25 mouse cellular contexts compared by ENCODE assay signal in genomic region chr16:91828160-91828559, GRCm38 (mm10).
DNase-seq lines count a peak whose midpoint lies in the region; ATAC-seq and TF ChIP-seq lines count a peak whose summit lies in the region.
"Had no signal": no experiment of that assay in that cellular context is flagged by ENCODE, and none has a peak within 500 bp of the region (broad histone marks: within the 10 kb centered on the region; RNA-seq: fewer than 3 reads in every experiment).

No protein-coding gene starts in this region.

- ATAC-seq in heart, embryonic 13.5 days (ENCODE audit: extremely low read depth, insufficient number of reproducible peaks, low FRiP score, low TSS enrichment): no peak
- 0 out of 2 replicates have a peak, but pooled peaks have one; percentile 30 for ATAC-seq in kidney, embryonic 14.5 days (ENCODE audit: low FRiP score, low TSS enrichment)
- no peak for ATAC-seq in lung, postnatal 0 days
- no peak for ATAC-seq in liver, postnatal 0 days
- ATAC-seq: forebrain, embryonic 15.5 days; inflammation-experienced regulatory T-cells, adult 6 months; midbrain, embryonic 16.5 days; Patski had no signal

- peaks cover 59% of the 10 kb centered on the region for H3K36me3 ChIP-seq in heart, embryonic 13.5 days
- peaks cover 19% of the 10 kb centered on the region; the same call in 1 of the 2 replicates for H3K36me3 ChIP-seq in kidney, embryonic 14.5 days (ENCODE audit: control insufficient read depth, insufficient read depth, low read length)
- H3K36me3 ChIP-seq in lung, postnatal 0 days (ENCODE audit: insufficient read depth, low read length): no peaks in the 10 kb centered on the region
- peaks cover 50% of the 10 kb centered on the region for H3K36me3 ChIP-seq in liver, postnatal 0 days (replicated peaks; ENCODE audit: insufficient read depth, low read length)

- no peak for TF ChIP-seq CTCF in lung, postnatal 0 days (IDR thresholded peaks at IDR 0.05)
- no peak for TF ChIP-seq CTCF in liver, postnatal 0 days (IDR thresholded peaks at IDR 0.05; ENCODE audit: low read depth)

- H3K27ac ChIP-seq in heart, embryonic 13.5 days (replicated peaks): peak overlapping the region; percentile 86
- no peak overlapping the region for H3K27ac ChIP-seq in kidney, embryonic 14.5 days (ENCODE audit: low read depth, low read length)
- peak overlapping the region; percentile 16 for H3K27ac ChIP-seq in lung, postnatal 0 days (ENCODE audit: low read length)
- peak overlapping the region; percentile 74 for H3K27ac ChIP-seq in liver, postnatal 0 days (ENCODE audit: low read depth)
- H3K27ac ChIP-seq: embryonic facial prominence, embryonic 15.5 days; forebrain, embryonic 15.5 days; hindbrain, embryonic 14.5 days; kidney, embryonic 15.5 days; macrophage; stomach, embryonic 15.5 days had no signal

- TF ChIP-seq EP300 in lung, postnatal 0 days (IDR thresholded peaks at IDR 0.05): no peak
- TF ChIP-seq EP300 in liver, postnatal 0 days (IDR thresholded peaks at IDR 0.05; ENCODE audit: low read depth): no peak

- H3K4me2 ChIP-seq in heart, embryonic 13.5 days: 0 out of 2 replicates have a peak overlapping the region, but pooled peaks have one; percentile 13
- H3K4me2 ChIP-seq in kidney, embryonic 14.5 days (replicated peaks; ENCODE audit: low read depth, low read length): no peak overlapping the region
- H3K4me2 ChIP-seq in lung, postnatal 0 days (replicated peaks; ENCODE audit: low read depth, low read length): no peak overlapping the region
- no peak overlapping the region for H3K4me2 ChIP-seq in liver, postnatal 0 days (ENCODE audit: low read depth, low read length)
- H3K4me2 ChIP-seq: embryonic facial prominence, embryonic 15.5 days; forebrain, embryonic 15.5 days; hindbrain, embryonic 14.5 days; kidney, embryonic 15.5 days; stomach, embryonic 15.5 days had no signal

- H3K4me1 ChIP-seq in heart, embryonic 13.5 days: peaks cover 42% of the 10 kb centered on the region
- H3K4me1 ChIP-seq in kidney, embryonic 14.5 days (ENCODE audit: control insufficient read depth, insufficient read depth, low read length): peaks cover 3% of the 10 kb centered on the region; the same call in 1 of the 2 replicates
- H3K4me1 ChIP-seq in lung, postnatal 0 days (ENCODE audit: insufficient read depth, low read depth, low read length): peaks cover 8% of the 10 kb centered on the region; the same call in 1 of the 2 replicates
- peaks cover 31% of the 10 kb centered on the region for H3K4me1 ChIP-seq in liver, postnatal 0 days (ENCODE audit: insufficient read depth)
- H3K4me1 ChIP-seq: forebrain, embryonic 15.5 days had no signal

- 41% methylated on average over 7 of the region's 7 CpGs for WGBS in heart, embryonic 13.5 days
- WGBS in kidney, embryonic 14.5 days: 42% methylated on average over 7 of the region's 7 CpGs
- 50% methylated on average over 7 of the region's 7 CpGs for WGBS in lung, postnatal 0 days
- 73% methylated on average over 7 of the region's 7 CpGs for WGBS in liver, postnatal 0 days (ENCODE audit: insufficient replicate concordance)

- H3K9ac ChIP-seq in heart, embryonic 13.5 days: no peak overlapping the region
- no peak overlapping the region for H3K9ac ChIP-seq in kidney, embryonic 14.5 days (ENCODE audit: low read depth, low read length)
- no peak overlapping the region for H3K9ac ChIP-seq in lung, postnatal 0 days (replicated peaks; ENCODE audit: low read depth)
- no peak overlapping the region for H3K9ac ChIP-seq in liver, postnatal 0 days (replicated peaks)
- H3K9ac ChIP-seq: embryonic facial prominence, embryonic 15.5 days; forebrain, embryonic 15.5 days; hindbrain, embryonic 14.5 days; kidney, embryonic 15.5 days; stomach, embryonic 15.5 days had no signal

- no peaks in the 10 kb centered on the region for H3K27me3 ChIP-seq in heart, embryonic 13.5 days (replicated peaks)
- H3K27me3 ChIP-seq in kidney, embryonic 14.5 days (ENCODE audit: control insufficient read depth, insufficient read depth, low read length): no peaks in the 10 kb centered on the region
- no peaks in the 10 kb centered on the region for H3K27me3 ChIP-seq in lung, postnatal 0 days (replicated peaks; ENCODE audit: insufficient read depth, low read length)
- no peaks in the 10 kb centered on the region for H3K27me3 ChIP-seq in liver, postnatal 0 days (ENCODE audit: insufficient read depth, low read length)
- H3K27me3 ChIP-seq: CH12.LX; embryonic facial prominence, embryonic 15.5 days; forebrain, embryonic 15.5 days; kidney, embryonic 15.5 days; Patski; stomach, embryonic 15.5 days had no signal

- H3K9me3 ChIP-seq in heart, embryonic 13.5 days: no peaks in the 10 kb centered on the region
- H3K9me3 ChIP-seq in kidney, embryonic 14.5 days (ENCODE audit: control insufficient read depth, low read length): no peaks in the 10 kb centered on the region
- no peaks in the 10 kb centered on the region for H3K9me3 ChIP-seq in lung, postnatal 0 days (ENCODE audit: low read length)
- H3K9me3 ChIP-seq in liver, postnatal 0 days (ENCODE audit: low read length): no peaks in the 10 kb centered on the region
- H3K9me3 ChIP-seq: embryonic facial prominence, embryonic 15.5 days; forebrain, embryonic 15.5 days; G1E; kidney, embryonic 15.5 days; stomach, embryonic 15.5 days had no signal

- no peak overlapping the region for H3K4me3 ChIP-seq in heart, embryonic 13.5 days
- no peak overlapping the region for H3K4me3 ChIP-seq in kidney, embryonic 14.5 days (ENCODE audit: low read length)
- no peak overlapping the region for H3K4me3 ChIP-seq in lung, postnatal 0 days (ENCODE audit: low read depth, low read length)
- no peak overlapping the region for H3K4me3 ChIP-seq in liver, postnatal 0 days (ENCODE audit: low read depth, low read length)
- H3K4me3 ChIP-seq: embryonic facial prominence, embryonic 15.5 days; forebrain, embryonic 15.5 days; kidney, embryonic 15.5 days; stomach, embryonic 15.5 days had no signal

- DNase-seq in heart, adult 9 months (ENCODE audit: low spot score in 2 of 2): no peak
- no peak for DNase-seq in kidney, adult 8-10 months
- no peak for DNase-seq in lung, postnatal 0 days (ENCODE audit: low spot score)
- no peak for DNase-seq in lung, postnatal 25 days (ENCODE audit: low spot score)
- no peak for DNase-seq in liver, postnatal 0 days
- DNase-seq: B cell, adult 2 months; cerebellum, adult 11 months; cerebellum, adult 9-11 months; kidney, postnatal 4 days; lung, adult 2 months; thymus, adult 18-20 months; thymus, postnatal 4 days had no signal
